Mouse (Mus musculus) midbrain, embryonic 14.5 days (tissue): Measurements from ENCODE around the gene Zfp446. TPM values are rescaled to one million over a fixed set of nuclear protein-coding genes. Genes with fewer than 3 reads are reported as not detected.
A peak's percentile ranks its signal among the peaks of the same experiment; 100 is the strongest.

Experiments used
- ATAC-seq: fragments of 200-750 bp; cut with Nextera tagmentation; 2 replicates; pipeline ENCODE4 v1.8.0; 2017; ENCODE audit warnings: moderate number of reproducible peaks, moderate library complexity; ENCODE audit not compliant: low FRiP score, low TSS enrichment
- DNase-seq: peaks from one replicate; pipeline ENCODE4 v3.0.0-alpha.2; 2015
- H3K27ac ChIP-seq: fragments of 300-500 bp; sonication (generic); replicated peaks from 2 replicates; pipeline ENCODE4 v1.5.1; 2014; ENCODE audit warnings: mild to moderate bottlenecking, low read depth, low read length, moderate library complexity
- H3K27me3 ChIP-seq: fragments of 300-500 bp; sonication (generic); 2 replicates; pipeline ENCODE4 v1.6.1; 2014; ENCODE audit warnings: low read length, control low read depth, mixed read lengths; ENCODE audit not compliant: control insufficient read depth, insufficient read depth
- H3K36me3 ChIP-seq: fragments of 300-500 bp; sonication (generic); 2 replicates; pipeline ENCODE4 v1.6.1; 2014; ENCODE audit warnings: low read length, control low read depth; ENCODE audit not compliant: control insufficient read depth, insufficient read depth
- H3K4me1 ChIP-seq: fragments of 300-500 bp; sonication (generic); 2 replicates; pipeline ENCODE4 v1.6.1; 2014; ENCODE audit warnings: mild to moderate bottlenecking, antibody characterized with exemption, low read length, control low read depth; ENCODE audit not compliant: control insufficient read depth, insufficient read depth
- H3K4me2 ChIP-seq: fragments of 300-500 bp; sonication (generic); 2 replicates; pipeline ENCODE4 v1.6.1; 2014; ENCODE audit warnings: mild to moderate bottlenecking, low read length, moderate library complexity
- H3K4me3 ChIP-seq: fragments of 300-500 bp; sonication (generic); replicated peaks from 2 replicates; pipeline ENCODE4 v1.5.1; 2014; ENCODE audit warnings: low read depth, low read length
- H3K9ac ChIP-seq: fragments of 300-500 bp; sonication (generic); replicated peaks from 2 replicates; pipeline ENCODE4 v1.6.1; 2014; ENCODE audit warnings: mild to moderate bottlenecking, low read length, moderate library complexity
- H3K9me3 ChIP-seq: fragments of 300-500 bp; sonication (generic); 2 replicates; pipeline ENCODE4 v1.6.1; 2016; ENCODE audit warnings: low read length, control low read depth, mixed read lengths; ENCODE audit not compliant: control insufficient read depth
- WGBS: fragments of 180-500 bp; shearing (Covaris S2); extraction: QIAGEN DNeasy Blood & Tissue Kit; methylation state at CpG from one replicate; pipeline ENCODE4 v1.1.7; 2014; 5-methylcytosine and 5-hydroxymethylcytosine counted together
- polyA plus RNA-seq: library from polyadenylated mRNA; unstranded; fragments of >200 nt; fragmentation: Nextera tagmentation; extraction: Ambion mirVana; gene quantifications from 2 replicates; pipeline ENCODE4 v1.2.1, GENCODE M21; 2014

Gene Zfp446
- polyA plus RNA-seq, 1 experiment from 2014 or later = 8.7 TPM

DNA sequence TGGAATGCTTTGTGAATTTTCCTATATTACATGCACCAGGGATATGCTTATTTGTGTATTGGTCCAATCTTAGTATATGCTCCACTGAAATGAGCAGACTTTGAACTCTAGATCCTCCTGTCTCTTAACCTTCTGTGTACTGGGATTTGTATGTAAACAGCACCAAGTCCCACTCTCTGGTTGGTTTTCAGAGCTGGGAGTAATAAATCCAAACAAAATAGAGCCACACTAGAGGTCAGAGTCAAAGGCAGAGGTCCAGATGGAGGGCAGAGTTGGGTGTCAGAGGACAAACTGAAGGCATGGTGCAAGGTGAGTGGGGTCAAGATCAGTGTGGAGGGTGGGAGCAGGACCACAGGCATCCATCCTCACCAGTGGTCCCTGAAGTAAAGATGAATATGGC lies 18.2 kb downstream of the Zfp446 start:
- no peak overlapping the region for H3K4me2 ChIP-seq
- no peaks in the 10 kb centered on the region for H3K36me3 ChIP-seq
- no peaks in the 10 kb centered on the region for H3K4me1 ChIP-seq
- H3K27me3 ChIP-seq = no peaks in the 10 kb centered on the region
- ATAC-seq = no peak
- DNase-seq = no peak
- no peak overlapping the region for H3K4me3 ChIP-seq
- no peaks in the 10 kb centered on the region for H3K9me3 ChIP-seq
- H3K27ac ChIP-seq = no peak overlapping the region
- H3K9ac ChIP-seq = no peak overlapping the region

DNA sequence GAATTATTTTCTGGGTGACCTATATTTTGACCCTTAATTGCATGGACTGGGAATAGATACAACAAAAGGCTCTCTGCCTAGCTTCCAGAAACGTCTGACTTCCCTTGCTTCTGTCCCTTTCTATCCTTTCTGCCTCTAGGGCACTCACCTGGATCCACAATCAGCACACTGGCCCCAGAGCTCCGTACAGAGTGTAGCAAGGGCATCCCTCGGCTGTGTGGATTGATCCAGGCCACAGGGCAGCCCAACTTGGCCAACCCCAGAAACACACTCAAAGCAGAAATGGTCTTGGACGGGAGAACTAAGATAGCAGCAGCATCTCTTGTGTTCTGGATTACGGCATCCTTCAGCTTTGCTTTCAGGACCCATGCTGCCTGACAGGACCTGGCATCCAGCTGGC lies 19.6 kb downstream of the Zfp446 start:
- DNase-seq = no peak
- no peak overlapping the region for H3K9ac ChIP-seq
- WGBS = 72% methylated on average over 5 of the region's 5 CpGs
- H3K27me3 ChIP-seq = no peaks in the 10 kb centered on the region
- H3K4me1 ChIP-seq = no peaks in the 10 kb centered on the region
- H3K4me3 ChIP-seq = no peak overlapping the region
- no peak overlapping the region for H3K4me2 ChIP-seq
- no peaks in the 10 kb centered on the region for H3K9me3 ChIP-seq
- no peaks in the 10 kb centered on the region for H3K36me3 ChIP-seq
- no peak for ATAC-seq
- H3K27ac ChIP-seq = no peak overlapping the region

DNA sequence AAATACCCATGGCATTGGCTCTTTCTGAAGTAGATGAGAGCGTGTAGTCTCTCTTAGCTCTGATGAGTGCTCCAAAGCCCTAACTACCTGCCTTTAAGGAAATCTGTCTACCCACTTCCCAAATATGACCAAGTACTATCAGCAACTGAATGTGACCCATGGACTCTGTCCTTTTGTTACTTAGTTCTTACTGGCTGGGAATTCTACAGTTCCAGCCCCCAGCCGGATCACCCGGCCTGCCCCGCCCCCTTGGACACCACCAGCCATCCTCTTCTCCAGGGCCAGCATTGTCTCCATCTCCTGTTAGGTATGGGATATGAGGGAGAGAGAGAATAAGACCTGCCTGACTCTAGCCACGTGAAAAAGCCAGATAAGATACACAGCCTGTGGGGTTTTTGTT lies 20.4 kb downstream of the Zfp446 start, which contains the start of gene Slc27a5:
Gene Slc27a5 (minus strand): TSS at position 140 of the 400 bp plus-strand sequence.
- no peak for DNase-seq
- 82% methylated on average over 5 of the region's 5 CpGs for whole genome bisulfite sequencing

DNA sequence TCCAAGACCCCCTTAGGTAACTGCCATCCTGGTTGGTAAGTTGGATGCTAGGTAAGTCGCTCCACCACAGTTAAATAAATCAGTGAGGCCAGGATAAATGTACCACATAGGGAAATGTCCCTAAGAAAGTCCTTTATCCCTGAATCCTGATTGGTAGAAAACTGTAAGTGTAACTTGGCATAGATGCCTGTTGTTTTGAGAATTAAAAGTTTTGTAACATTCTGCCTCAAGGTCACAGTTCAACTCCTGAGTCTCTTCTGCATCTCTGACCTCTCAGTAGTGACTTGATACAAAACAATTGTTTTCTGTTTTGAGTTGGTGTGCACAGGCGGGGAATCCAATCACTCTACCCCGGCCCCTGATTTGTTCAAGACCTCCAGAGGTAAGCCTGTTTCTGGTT lies 21.2 kb downstream of the Zfp446 start, which contains the start of gene Trim28:
Gene Trim28 (plus strand): TSS at position 264 of the 400 bp plus-strand sequence.
- Histone ChIP-seq H3K9ac (no peak within 1 kb of the TSS), H3K36me3 (peaks cover 5% of the 10 kb centered on the region; the same call in 1 of the 2 replicates), H3K27me3 (no peaks in the 10 kb centered on the region), H3K27ac (no peak within 1 kb of the TSS), H3K9me3 (no peaks in the 10 kb centered on the region), H3K4me3 (no peak within 1 kb of the TSS), H3K4me2 (no peak within 1 kb of the TSS), H3K4me1 (no peaks in the 10 kb centered on the region)
- WGBS = 89% methylated on average over 3 of the region's 3 CpGs
- no peak for DNase-seq
- ATAC-seq = no peak

More for the DNA sequence above, 20.4 kb downstream of the Zfp446 start, which contains the start of gene Slc27a5:
- H3K27me3 ChIP-seq = no peaks in the 10 kb centered on the region
- ATAC-seq = no peak
- no peak within 1 kb of the TSS for H3K27ac ChIP-seq
- no peak within 1 kb of the TSS for H3K9ac ChIP-seq
- H3K36me3 ChIP-seq = no peaks in the 10 kb centered on the region
- H3K9me3 ChIP-seq = no peaks in the 10 kb centered on the region
- H3K4me2 ChIP-seq = no peak within 1 kb of the TSS
- no peak within 1 kb of the TSS for H3K4me3 ChIP-seq
- H3K4me1 ChIP-seq = no peaks in the 10 kb centered on the region

DNA sequence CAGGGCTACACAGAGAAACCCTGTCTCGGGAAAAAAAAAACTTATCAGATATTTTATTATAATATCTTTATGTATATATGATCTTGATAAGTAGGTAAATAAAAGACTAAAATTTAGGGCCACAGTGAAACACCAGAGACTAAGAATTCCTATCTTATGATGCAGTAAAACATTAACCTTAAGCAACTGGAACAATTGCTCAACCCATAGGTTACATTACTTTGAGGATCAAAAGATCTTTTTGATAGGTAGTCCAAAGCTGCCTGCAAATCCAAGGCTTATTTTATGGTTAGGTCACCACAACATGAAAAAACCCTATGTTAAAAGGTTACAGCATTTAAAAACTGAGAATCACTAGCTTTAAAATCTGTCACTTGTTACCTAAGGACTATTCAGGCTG lies 23.9 kb downstream of the Zfp446 start:
- Histone ChIP-seq H3K4me1 (no peaks in the 10 kb centered on the region), H3K27me3 (no peaks in the 10 kb centered on the region), H3K4me2 (no peak overlapping the region), H3K9ac (no peak overlapping the region), H3K36me3 (peaks cover 30% of the 10 kb centered on the region), H3K4me3 (no peak overlapping the region), H3K9me3 (no peaks in the 10 kb centered on the region), H3K27ac (no peak overlapping the region)
- 74% methylated on average over 1 of the region's 1 CpGs for WGBS
- ATAC-seq (no peak), DNase-seq (no peak)

DNA sequence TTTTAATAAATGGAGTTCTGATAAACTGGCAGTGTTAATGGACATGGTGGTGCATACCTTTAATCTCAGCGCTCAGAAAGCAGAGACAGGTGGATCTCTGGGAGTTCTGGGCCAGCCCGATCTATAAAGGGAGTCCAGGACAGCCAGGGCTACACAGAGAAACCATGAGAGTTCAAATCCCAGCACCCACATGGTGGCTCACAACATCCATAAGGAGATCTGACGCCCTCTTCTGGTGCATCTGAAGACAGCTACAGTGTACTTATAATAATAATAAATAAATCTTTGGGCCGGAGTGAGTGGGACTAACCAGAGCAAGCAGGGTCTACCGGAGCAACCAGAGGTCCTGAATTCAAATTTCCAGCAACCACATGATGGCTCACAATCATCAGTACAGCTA lies 25.7 kb downstream of the Zfp446 start:
- Histone ChIP-seq H3K9me3 (no peaks in the 10 kb centered on the region), H3K4me2 (no peak overlapping the region), H3K4me1 (0 out of 2 replicates have a peak, but pooled peaks cover 3% of the 10 kb centered on the region), H3K27me3 (no peaks in the 10 kb centered on the region), H3K9ac (no peak overlapping the region), H3K36me3 (peaks cover 42% of the 10 kb centered on the region), H3K27ac (no peak overlapping the region), H3K4me3 (no peak overlapping the region)
- ATAC-seq (no peak), DNase-seq (no peak)
- WGBS = 79% methylated on average over 5 of the region's 5 CpGs

DNA sequence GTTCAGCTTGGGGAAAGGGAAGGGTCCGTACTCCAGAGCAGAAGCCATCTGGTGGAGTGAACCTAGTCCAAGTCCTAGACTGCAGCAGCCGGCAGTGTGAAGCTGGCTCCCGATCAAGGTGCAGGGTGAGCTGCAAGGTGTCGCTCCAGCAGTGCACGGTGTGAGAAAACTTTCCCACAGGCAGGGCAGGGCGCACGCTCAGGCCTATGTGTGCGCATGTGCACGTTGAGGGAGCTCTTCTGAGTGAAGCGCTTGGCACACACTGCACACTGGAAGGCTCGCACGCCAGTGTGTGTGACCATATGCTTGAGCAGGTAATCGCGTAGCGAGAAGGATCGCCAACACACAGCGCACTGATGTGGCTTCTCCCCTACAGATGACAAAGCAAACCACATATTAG lies 28.4 kb downstream of the Zfp446 start:
- Histone ChIP-seq H3K27me3 (no peaks in the 10 kb centered on the region), H3K4me3 (no peak overlapping the region), H3K36me3 (peaks cover 42% of the 10 kb centered on the region), H3K4me2 (no peak overlapping the region), H3K9ac (no peak overlapping the region), H3K27ac (no peak overlapping the region), H3K9me3 (no peaks in the 10 kb centered on the region), H3K4me1 (peaks cover 11% of the 10 kb centered on the region)
- ATAC-seq = no peak
- 87% methylated on average over 17 of the region's 17 CpGs for WGBS
- no peak for DNase-seq

DNA sequence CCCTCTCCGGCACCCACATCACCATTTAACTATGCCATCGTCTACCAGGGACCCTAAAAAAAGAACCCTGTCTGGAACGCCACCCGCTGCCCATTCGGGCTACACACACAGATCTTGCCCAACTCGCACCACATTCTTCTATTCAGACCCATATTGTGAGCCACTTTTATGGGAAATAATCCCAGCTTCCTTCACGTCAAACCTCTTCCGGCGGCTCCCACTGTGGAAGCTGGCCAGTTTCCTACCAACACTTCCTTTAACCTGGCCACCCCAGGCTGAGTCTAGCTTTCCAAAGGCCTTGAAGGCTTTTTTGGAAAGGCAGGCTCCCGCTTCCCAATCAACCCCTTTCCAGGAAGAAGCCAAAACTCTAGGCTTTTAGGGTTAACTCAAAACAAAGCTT lies 28.9 kb downstream of the Zfp446 start:
- ATAC-seq (no peak), DNase-seq (no peak)
- peaks cover 11% of the 10 kb centered on the region for H3K4me1 ChIP-seq
- H3K27ac ChIP-seq = no peak overlapping the region
- H3K36me3 ChIP-seq = peaks cover 42% of the 10 kb centered on the region
- H3K27me3 ChIP-seq = no peaks in the 10 kb centered on the region
- no peak overlapping the region for H3K9ac ChIP-seq
- no peaks in the 10 kb centered on the region for H3K9me3 ChIP-seq
- 88% methylated on average over 10 of the region's 10 CpGs for WGBS
- H3K4me3 ChIP-seq = no peak overlapping the region
- no peak overlapping the region for H3K4me2 ChIP-seq

DNA sequence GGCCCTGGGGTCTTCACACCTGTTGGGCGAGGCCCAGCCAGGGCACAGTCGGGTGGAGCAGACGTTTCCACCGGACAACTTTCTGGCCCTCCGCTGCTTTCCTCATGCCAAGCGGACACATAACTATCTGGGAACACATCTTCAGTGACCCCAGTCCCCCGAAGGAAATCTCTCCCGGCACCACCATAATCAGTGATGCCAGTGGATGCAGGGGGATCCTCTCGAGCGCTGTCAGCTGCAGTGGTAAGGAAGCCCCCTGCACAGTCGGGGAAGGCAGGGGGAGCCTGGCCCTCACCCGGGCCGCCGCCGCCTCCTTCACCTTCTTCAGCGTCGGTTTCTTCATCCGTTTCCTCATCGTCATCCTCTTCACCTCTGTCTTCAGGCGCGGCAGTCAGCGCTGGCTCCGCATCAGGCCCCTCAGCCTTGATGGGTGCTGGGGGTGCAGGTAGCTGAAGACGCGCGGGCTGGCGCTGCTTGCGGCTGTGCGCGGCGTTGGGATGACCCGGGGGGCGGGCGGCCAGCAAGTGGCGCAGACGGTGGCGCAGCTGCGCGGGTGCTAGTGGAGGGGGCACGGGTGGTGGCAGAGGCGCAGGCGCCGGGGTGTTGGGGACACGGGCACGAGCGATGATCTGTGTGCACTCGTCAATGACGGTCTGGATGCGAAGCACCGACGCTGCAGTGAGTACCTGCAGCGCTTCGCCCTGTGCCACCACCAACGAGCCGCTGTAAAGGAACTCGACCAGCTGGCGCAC lies 29.9 kb downstream of the Zfp446 start:
- no peak for ATAC-seq
- peak overlapping the region; percentile 33; the same call in 1 of the 2 replicates for H3K4me2 ChIP-seq
- H3K9me3 ChIP-seq = no peaks in the 10 kb centered on the region
- no peak overlapping the region for H3K27ac ChIP-seq
- H3K4me3 ChIP-seq = 0 out of 2 replicates have a peak overlapping the region, but pooled peaks have one; percentile 8
- peaks cover 11% of the 10 kb centered on the region for H3K4me1 ChIP-seq
- no peak for DNase-seq
- 41% methylated on average over 57 of the region's 57 CpGs for WGBS
- no peaks in the 10 kb centered on the region for H3K27me3 ChIP-seq
- H3K36me3 ChIP-seq = peaks cover 42% of the 10 kb centered on the region
- peak overlapping the region; percentile 84; the same call in 1 of the 2 replicates for H3K9ac ChIP-seq
